Mouse (Mus musculus): Measurements from ENCODE around the gene Nup210. TPM values are rescaled to one million over a fixed set of nuclear protein-coding genes. Genes with fewer than 3 reads are reported as not detected.
A peak's percentile ranks its signal among the peaks of the same experiment; 100 is the strongest.

The Nup210 gene
- polyA plus RNA-seq (2014; fragmentation: Nextera tagmentation; extraction: Ambion mirVana): 31.9 and 37.4 TPM in 2 replicates

DNA sequence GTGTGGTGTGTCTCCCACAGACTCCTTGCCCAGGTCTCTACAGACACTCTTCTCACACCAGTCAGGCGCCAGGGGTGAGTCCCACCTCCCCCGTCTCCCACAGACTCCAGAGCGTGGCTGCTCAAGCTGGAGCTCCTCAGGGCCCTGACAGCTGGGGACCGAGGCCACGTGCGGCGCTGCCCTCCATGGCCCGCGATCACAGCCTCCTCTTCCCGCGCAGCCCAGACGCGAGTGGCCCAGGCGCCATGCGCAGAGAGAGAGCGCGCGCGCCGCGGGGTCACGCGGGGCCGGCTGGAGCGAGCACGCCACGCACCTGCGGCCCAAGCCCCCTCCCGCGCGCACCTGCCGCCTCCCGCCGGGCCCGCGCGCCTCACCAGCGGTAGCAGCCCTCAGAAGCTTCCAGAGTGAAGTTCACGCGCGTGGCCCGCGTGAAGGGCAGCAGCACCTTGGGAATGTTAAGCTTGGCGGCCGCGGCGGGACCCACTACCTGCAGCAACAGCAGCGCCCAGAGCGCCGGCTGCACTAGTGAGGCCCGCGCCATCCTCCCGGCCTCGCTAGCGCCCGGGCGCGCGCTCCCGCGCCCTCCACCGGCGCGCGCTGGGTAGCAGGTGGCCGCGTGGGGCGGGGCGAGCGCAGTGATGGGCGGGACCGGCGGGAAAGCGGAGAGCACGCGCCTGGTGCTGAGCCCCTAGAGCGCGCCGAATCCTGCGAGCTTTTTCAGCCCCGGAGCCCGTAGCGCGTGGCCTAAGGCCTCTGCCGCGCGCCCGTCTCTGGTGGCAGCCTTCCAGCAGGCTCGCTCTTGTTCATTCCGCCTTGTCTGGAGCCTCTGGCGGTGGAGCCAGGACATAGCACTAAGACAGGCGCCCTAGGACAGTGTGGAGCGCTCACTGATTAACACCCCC is at the start of gene Nup210:
Nup210 (minus strand) TSS at position 586 of the 902 bp plus-strand sequence.
- H3K4me2 ChIP-seq (ENCODE audit: low read depth, low read length, severe bottlenecking): peak within 1 kb of the TSS; percentile 92
- peak within 1 kb of the TSS; percentile 51 for H3K27ac ChIP-seq (ENCODE audit: low read depth, low read length)
- DNase-seq (ENCODE audit: low spot score) (peak; percentile 97), ATAC-seq (replicated peaks; ENCODE audit: low FRiP score) (peak; percentile 97)
- peak within 1 kb of the TSS; percentile 77 for H3K4me3 ChIP-seq (ENCODE audit: low read depth, low read length)
- H3K9ac ChIP-seq (ENCODE audit: low read length): peak within 1 kb of the TSS; percentile 85
- H3K27me3 ChIP-seq (ENCODE audit: control insufficient read depth, insufficient read depth, low read length): no peaks in the 10 kb centered on the region
- H3K9me3 ChIP-seq (ENCODE audit: control insufficient read depth, low read length): no peaks in the 10 kb centered on the region
- under 1% methylated on average over 87 of the region's 93 CpGs for WGBS
- H3K36me3 ChIP-seq (ENCODE audit: control insufficient read depth, insufficient read depth, low read length): no peaks in the 10 kb centered on the region
- H3K4me1 ChIP-seq (replicated peaks; ENCODE audit: control insufficient read depth, insufficient read depth, low read length): peaks cover 9% of the 10 kb centered on the region; the same call in 1 of the 2 replicates

DNA sequence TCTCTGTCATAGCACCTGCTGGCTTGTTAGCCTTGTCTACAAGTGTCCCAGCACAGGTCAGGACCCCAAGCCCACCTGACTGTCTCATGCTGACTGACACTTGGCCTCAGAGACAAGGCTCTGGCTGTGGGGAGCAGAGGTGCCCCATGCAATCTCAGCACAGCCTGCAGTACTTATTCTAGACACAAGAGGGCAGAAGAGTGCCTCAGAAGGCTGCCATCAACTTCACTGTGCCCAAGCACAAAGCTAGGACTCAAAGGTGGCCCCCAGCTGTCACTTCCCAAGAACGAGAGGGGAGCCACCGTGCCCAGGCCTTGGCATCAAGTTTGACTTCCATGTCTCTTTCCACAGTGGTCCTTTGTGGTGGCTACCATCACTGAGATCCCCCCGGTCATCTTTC is 48.6 kb upstream of the Nup210 start:
- Histone ChIP-seq H3K4me3 (ENCODE audit: low read depth, low read length) (no peak overlapping the region), H3K27me3 (ENCODE audit: control insufficient read depth, insufficient read depth, low read length) (no peaks in the 10 kb centered on the region), H3K27ac (ENCODE audit: low read depth, low read length) (no peak overlapping the region), H3K4me1 (replicated peaks; ENCODE audit: control insufficient read depth, insufficient read depth, low read length) (no peaks in the 10 kb centered on the region), H3K36me3 (ENCODE audit: control insufficient read depth, insufficient read depth, low read length) (no peaks in the 10 kb centered on the region; the same call in 1 of the 2 replicates), H3K9me3 (ENCODE audit: control insufficient read depth, low read length) (no peaks in the 10 kb centered on the region), H3K9ac (ENCODE audit: low read length) (no peak overlapping the region), H3K4me2 (ENCODE audit: low read depth, low read length, severe bottlenecking) (no peak overlapping the region)
- DNase-seq (ENCODE audit: low spot score) (peak; percentile 82), ATAC-seq (replicated peaks; ENCODE audit: low FRiP score) (peak; percentile 45; the same call in 1 of the 2 replicates)
- WGBS: 36% methylated on average over 3 of the region's 3 CpGs

DNA sequence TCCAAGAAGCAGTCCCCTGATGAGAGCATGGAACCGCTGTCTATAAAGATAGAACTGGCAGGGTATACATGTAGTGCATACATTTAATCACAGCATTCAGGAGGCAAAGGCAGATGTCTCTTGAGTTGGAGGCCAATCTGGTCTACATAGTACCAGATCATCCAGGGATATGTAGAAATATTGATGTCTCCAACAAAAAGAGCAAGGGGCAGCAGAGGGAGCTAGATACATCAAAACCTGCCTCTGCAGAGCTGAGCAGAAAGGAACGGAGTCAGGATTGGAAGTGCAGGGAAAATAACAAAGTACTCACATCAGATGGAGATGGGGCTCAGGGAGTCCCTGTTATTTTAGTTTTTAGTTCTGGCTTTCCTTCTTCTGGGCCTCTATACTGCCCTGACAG is 48.0 kb upstream of the Nup210 start:
- H3K27me3 ChIP-seq (ENCODE audit: control insufficient read depth, insufficient read depth, low read length): no peaks in the 10 kb centered on the region
- H3K4me2 ChIP-seq (ENCODE audit: low read depth, low read length, severe bottlenecking): no peak overlapping the region
- ATAC-seq (replicated peaks; ENCODE audit: low FRiP score) (no peak), DNase-seq (ENCODE audit: low spot score) (no peak)
- H3K4me1 ChIP-seq (replicated peaks; ENCODE audit: control insufficient read depth, insufficient read depth, low read length): no peaks in the 10 kb centered on the region
- no peaks in the 10 kb centered on the region for H3K9me3 ChIP-seq (ENCODE audit: control insufficient read depth, low read length)
- H3K36me3 ChIP-seq (ENCODE audit: control insufficient read depth, insufficient read depth, low read length): no peaks in the 10 kb centered on the region; the same call in 1 of the 2 replicates
- no peak overlapping the region for H3K4me3 ChIP-seq (ENCODE audit: low read depth, low read length)
- 75% methylated on average over 2 of the region's 2 CpGs for WGBS
- no peak overlapping the region for H3K9ac ChIP-seq (ENCODE audit: low read length)
- H3K27ac ChIP-seq (ENCODE audit: low read depth, low read length): no peak overlapping the region

DNA sequence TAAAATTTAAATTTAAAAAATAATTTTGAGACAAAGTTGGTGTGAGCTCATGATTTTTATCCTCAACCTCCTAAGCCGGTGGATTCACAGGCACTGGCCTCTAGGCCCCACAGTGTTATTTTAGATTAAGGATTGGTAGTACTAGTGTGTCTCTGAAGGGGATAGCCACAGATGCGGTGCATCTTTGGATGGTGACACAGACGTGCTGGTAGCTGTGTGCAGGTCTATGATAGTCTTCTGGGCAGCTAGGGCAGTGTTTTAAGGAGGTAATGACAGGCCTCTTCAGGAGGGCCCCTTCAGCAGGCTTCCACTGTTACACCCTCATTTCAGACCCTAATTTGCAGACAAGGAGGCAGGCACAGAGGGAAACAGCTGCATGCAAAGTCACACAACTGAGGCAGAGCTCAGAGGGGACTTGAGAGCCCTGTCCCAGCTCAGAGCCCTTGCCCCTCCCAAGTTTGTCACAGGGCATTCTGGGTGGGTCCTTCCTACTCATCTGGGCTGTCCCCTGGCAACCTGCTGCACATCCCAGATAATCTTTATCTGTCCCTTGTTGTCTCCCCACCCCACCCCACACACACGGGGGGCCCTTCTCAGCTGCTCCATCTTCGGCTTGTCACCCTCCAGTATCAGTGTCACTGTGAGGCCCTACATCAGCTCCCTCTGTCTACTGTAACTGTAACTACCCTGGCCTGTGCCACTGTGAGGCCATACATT is 46.7 kb upstream of the Nup210 start:
- Histone ChIP-seq H3K4me3 (ENCODE audit: low read depth, low read length) (no peak overlapping the region), H3K9me3 (ENCODE audit: control insufficient read depth, low read length) (no peaks in the 10 kb centered on the region), H3K27me3 (ENCODE audit: control insufficient read depth, insufficient read depth, low read length) (no peaks in the 10 kb centered on the region), H3K9ac (ENCODE audit: low read length) (no peak overlapping the region), H3K27ac (ENCODE audit: low read depth, low read length) (0 out of 2 replicates have a peak overlapping the region, but pooled peaks have one; percentile 2), H3K4me2 (ENCODE audit: low read depth, low read length, severe bottlenecking) (no peak overlapping the region), H3K4me1 (replicated peaks; ENCODE audit: control insufficient read depth, insufficient read depth, low read length) (no peaks in the 10 kb centered on the region), H3K36me3 (ENCODE audit: control insufficient read depth, insufficient read depth, low read length) (no peaks in the 10 kb centered on the region)
- 83% methylated on average over 5 of the region's 5 CpGs for WGBS
- peak; percentile 48 for DNase-seq (ENCODE audit: low spot score)
- 0 out of 2 replicates have a peak, but pooled peaks have one; percentile 9 for ATAC-seq (replicated peaks; ENCODE audit: low FRiP score)

DNA sequence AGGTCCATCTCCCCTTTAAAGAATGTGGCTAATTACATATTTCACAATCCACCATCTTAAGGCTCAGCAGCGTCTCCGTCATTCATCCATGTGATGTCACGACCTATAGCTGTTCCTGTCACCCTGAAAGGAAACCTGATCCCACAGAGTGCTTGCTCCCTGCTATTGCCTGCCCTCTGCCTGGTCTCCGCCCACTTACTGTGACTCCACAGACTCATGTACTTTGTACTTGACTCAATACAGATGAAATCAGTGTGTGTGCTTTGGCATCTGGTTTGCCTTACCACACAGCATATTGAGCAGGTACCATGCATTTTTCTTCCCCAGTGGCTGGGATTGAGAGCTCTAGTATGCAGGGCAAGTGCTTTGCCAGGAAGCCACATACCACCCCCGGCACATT is 45.7 kb upstream of the Nup210 start:
- Histone ChIP-seq H3K4me2 (ENCODE audit: low read depth, low read length, severe bottlenecking) (no peak overlapping the region), H3K9ac (ENCODE audit: low read length) (no peak overlapping the region), H3K9me3 (ENCODE audit: control insufficient read depth, low read length) (no peaks in the 10 kb centered on the region), H3K27ac (ENCODE audit: low read depth, low read length) (no peak overlapping the region), H3K4me3 (ENCODE audit: low read depth, low read length) (no peak overlapping the region), H3K4me1 (replicated peaks; ENCODE audit: control insufficient read depth, insufficient read depth, low read length) (peaks cover 2% of the 10 kb centered on the region; the same call in 1 of the 2 replicates), H3K27me3 (ENCODE audit: control insufficient read depth, insufficient read depth, low read length) (no peaks in the 10 kb centered on the region), H3K36me3 (ENCODE audit: control insufficient read depth, insufficient read depth, low read length) (no peaks in the 10 kb centered on the region)
- ATAC-seq (replicated peaks; ENCODE audit: low FRiP score): no peak
- DNase-seq (ENCODE audit: low spot score): no peak
- WGBS: 84% methylated on average over 5 of the region's 5 CpGs

DNA sequence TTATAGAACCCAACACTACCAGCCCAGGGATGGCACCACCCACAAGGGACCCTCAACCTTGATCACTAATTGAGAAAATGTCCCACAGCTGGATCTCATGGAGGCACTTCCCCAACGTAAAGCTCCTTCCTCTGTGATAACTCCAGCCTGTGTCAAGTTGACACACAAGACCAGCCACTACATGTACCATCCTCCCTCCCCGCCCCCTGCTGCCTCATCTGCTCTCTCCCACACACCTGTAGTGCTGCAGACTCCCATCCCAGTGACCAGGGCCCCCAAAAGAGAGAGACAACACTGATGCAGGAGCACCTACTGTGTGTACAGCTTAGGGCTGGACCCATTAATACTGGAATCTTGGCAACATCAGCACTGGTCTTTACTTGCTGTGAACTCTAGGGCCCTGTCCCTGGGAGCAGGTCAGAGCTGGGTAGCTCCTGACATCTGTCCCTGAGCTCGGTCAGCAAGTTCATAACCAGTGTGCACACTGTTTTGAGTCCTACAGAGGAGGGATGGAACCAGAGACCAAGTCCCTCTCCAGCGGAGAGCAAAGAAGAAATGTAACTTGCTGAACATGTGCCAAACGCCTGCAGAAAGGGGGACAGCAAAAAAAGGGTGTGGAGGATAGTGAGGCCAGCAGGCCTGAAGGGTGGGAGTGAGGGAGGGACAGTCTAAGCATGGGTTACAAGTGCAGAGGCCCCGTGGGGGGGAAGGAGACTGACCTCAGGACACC is 45.0 kb upstream of the Nup210 start:
- 80% methylated on average over 6 of the region's 6 CpGs for WGBS
- H3K27ac ChIP-seq (ENCODE audit: low read depth, low read length): no peak overlapping the region
- no peaks in the 10 kb centered on the region for H3K9me3 ChIP-seq (ENCODE audit: control insufficient read depth, low read length)
- DNase-seq (ENCODE audit: low spot score) (no peak), ATAC-seq (replicated peaks; ENCODE audit: low FRiP score) (no peak)
- H3K4me3 ChIP-seq (ENCODE audit: low read depth, low read length): no peak overlapping the region
- no peak overlapping the region for H3K4me2 ChIP-seq (ENCODE audit: low read depth, low read length, severe bottlenecking)
- H3K4me1 ChIP-seq (replicated peaks; ENCODE audit: control insufficient read depth, insufficient read depth, low read length): peaks cover 2% of the 10 kb centered on the region; the same call in 1 of the 2 replicates
- H3K27me3 ChIP-seq (ENCODE audit: control insufficient read depth, insufficient read depth, low read length): no peaks in the 10 kb centered on the region
- no peak overlapping the region for H3K9ac ChIP-seq (ENCODE audit: low read length)
- H3K36me3 ChIP-seq (ENCODE audit: control insufficient read depth, insufficient read depth, low read length): no peaks in the 10 kb centered on the region

DNA sequence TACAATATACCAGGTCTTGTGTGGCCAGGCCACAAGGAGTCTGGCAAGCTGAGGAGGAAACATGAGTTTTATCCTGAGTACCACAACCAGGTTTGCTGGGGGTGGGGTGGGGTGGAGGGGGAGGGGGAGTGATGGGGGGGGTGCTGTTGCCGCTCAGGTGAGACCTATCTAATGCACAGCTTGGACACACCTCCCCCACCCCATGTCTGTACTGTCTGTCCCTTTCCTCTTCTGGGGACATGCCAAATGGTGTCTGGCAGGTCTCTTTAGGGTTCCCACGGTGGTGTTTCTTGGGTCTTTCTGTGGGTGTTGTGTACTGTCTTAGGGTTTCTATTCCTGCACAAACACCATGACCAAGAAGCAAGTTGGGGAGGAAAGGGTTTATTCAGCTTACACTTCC is 44.3 kb upstream of the Nup210 start:
- H3K4me2 ChIP-seq (ENCODE audit: low read depth, low read length, severe bottlenecking): no peak overlapping the region
- H3K36me3 ChIP-seq (ENCODE audit: control insufficient read depth, insufficient read depth, low read length): no peaks in the 10 kb centered on the region
- no peaks in the 10 kb centered on the region for H3K27me3 ChIP-seq (ENCODE audit: control insufficient read depth, insufficient read depth, low read length)
- H3K27ac ChIP-seq (ENCODE audit: low read depth, low read length): no peak overlapping the region
- H3K4me3 ChIP-seq (ENCODE audit: low read depth, low read length): no peak overlapping the region
- ATAC-seq (replicated peaks; ENCODE audit: low FRiP score) (no peak), DNase-seq (ENCODE audit: low spot score) (no peak)
- no peaks in the 10 kb centered on the region for H3K9me3 ChIP-seq (ENCODE audit: control insufficient read depth, low read length)
- WGBS: 89% methylated on average over 2 of the region's 2 CpGs
- peaks cover 6% of the 10 kb centered on the region; the same call in 1 of the 2 replicates for H3K4me1 ChIP-seq (replicated peaks; ENCODE audit: control insufficient read depth, insufficient read depth, low read length)
- no peak overlapping the region for H3K9ac ChIP-seq (ENCODE audit: low read length)

DNA sequence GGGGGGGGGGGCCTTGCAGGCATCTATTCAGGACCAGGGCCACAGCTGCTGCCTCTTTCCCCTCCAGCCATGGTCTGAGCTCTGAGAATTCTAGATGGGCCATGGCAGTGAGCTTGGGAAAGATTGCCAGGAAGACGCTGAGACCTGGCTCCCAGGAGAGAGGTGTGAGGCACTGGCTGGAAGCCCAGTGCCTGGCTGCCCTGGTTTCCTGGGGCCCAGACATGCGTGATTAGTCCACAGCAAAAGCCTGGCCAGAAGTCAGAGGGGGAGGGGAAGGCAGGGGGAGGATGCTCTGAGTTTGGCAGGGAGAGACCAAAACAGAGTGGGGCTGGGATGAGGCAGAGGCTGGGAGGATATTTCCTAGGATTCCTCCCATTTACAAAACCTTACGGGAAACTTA is 43.8 kb upstream of the Nup210 start:
- no peak overlapping the region for H3K4me2 ChIP-seq (ENCODE audit: low read depth, low read length, severe bottlenecking)
- H3K4me3 ChIP-seq (ENCODE audit: low read depth, low read length): no peak overlapping the region
- H3K9me3 ChIP-seq (ENCODE audit: control insufficient read depth, low read length): no peaks in the 10 kb centered on the region
- peaks cover 6% of the 10 kb centered on the region; the same call in 1 of the 2 replicates for H3K4me1 ChIP-seq (replicated peaks; ENCODE audit: control insufficient read depth, insufficient read depth, low read length)
- WGBS: 47% methylated on average over 3 of the region's 3 CpGs
- H3K27ac ChIP-seq (ENCODE audit: low read depth, low read length): no peak overlapping the region
- ATAC-seq (replicated peaks; ENCODE audit: low FRiP score) (no peak), DNase-seq (ENCODE audit: low spot score) (no peak)
- H3K27me3 ChIP-seq (ENCODE audit: control insufficient read depth, insufficient read depth, low read length): no peaks in the 10 kb centered on the region
- no peak overlapping the region for H3K9ac ChIP-seq (ENCODE audit: low read length)
- no peaks in the 10 kb centered on the region for H3K36me3 ChIP-seq (ENCODE audit: control insufficient read depth, insufficient read depth, low read length)
